Mouse (Mus musculus) erythroblast, embryonic 14.5 days (primary cell): ENCODE data around the gene Rps28.

Experiments used
- GATA1 ChIP-seq: IDR thresholded peaks from 2 replicates; pipeline ENCODE4 v1.6.1; 2012; ENCODE audit warnings: low read length, inconsistent platforms, mixed read lengths
- TAL1 ChIP-seq: IDR thresholded peaks from 3 replicates; pipeline ENCODE4 v1.6.1; 2012; ENCODE audit warnings: low read length, inconsistent platforms, mixed read lengths

DNA sequence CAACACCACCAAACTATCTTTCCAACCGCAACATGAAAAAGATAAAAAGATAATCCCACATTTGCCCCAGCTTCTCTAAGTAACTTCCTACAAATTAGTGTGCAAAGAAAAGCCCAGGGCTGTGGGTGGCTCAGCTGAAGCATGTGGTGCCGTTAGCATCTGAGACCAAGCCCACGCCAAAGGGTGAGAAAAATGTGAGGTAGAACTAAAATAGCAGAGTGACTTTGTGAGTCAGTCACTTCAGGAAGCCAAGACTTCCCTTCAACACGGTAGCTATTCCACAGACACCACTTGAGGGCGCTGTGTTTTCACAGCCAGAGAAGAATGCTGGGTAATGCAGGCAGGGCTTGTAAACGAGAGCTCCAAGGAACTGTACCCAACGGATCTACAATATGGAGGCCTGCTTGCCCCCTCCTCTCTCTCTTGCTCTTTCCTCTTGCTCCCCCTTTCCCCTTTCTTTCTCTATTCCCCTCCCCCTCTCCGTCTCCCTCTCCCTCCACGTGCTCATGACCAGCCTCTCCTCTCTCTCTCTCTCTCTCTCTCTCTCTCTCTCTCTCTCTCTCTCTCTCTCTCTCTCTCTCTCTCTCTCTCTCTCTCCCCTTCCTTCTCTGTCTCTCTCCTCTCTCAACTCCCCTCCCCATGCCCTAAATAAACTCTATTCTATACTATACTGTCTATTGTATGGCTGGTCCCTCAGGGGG lies 41.1 kb upstream of the Rps28 start:
- no peak for TF ChIP-seq GATA1
- TF ChIP-seq TAL1, result no peak
